In genomic region chr2:101797901-101798250, GRCm38 (mm10) we compare ENCODE assay signal across 8 mouse cellular contexts.
DNase-seq lines count a peak whose midpoint lies in the region; ATAC-seq lines count a peak whose summit lies in the region.

No protein-coding gene starts in this region.

- no peak for ATAC-seq in heart, embryonic 15.5 days (replicated peaks; ENCODE audit: insufficient number of reproducible peaks, insufficient read depth, low FRiP score, low read depth)
- no peak for ATAC-seq in hindbrain, embryonic 12.5 days (ENCODE audit: low FRiP score)
- ATAC-seq in liver, embryonic 15.5 days (ENCODE audit: insufficient read depth), result no peak

- no peaks in the 10 kb centered on the region for H3K9me3 ChIP-seq in heart, embryonic 15.5 days (replicated peaks)
- no peaks in the 10 kb centered on the region for H3K9me3 ChIP-seq in hindbrain, embryonic 12.5 days (replicated peaks)
- no peaks in the 10 kb centered on the region for H3K9me3 ChIP-seq in liver, embryonic 15.5 days (replicated peaks)

- DNase-seq in heart, adult 18-20 months, result no peak
- DNase-seq in adipocyte (ENCODE audit: low spot score), result peak; percentile 35
- no peak for DNase-seq in urinary bladder, postnatal 25 days (ENCODE audit: low spot score)
- DNase-seq in gastrocnemius, postnatal 36 days, result no peak
- no peak for DNase-seq in ovary, postnatal 10 days (ENCODE audit: low spot score)

- WGBS in heart, embryonic 15.5 days, result under 1% methylated on average over 19 of the region's 19 CpGs
- WGBS in hindbrain, embryonic 12.5 days, result 2% methylated on average over 19 of the region's 19 CpGs
- under 1% methylated on average over 19 of the region's 19 CpGs for WGBS in liver, embryonic 15.5 days (ENCODE audit: insufficient replicate concordance)

- H3K9ac ChIP-seq in heart, embryonic 15.5 days, result peak overlapping the region; percentile 68
- H3K9ac ChIP-seq in hindbrain, embryonic 12.5 days, result peak overlapping the region; percentile 59
- no peak overlapping the region for H3K9ac ChIP-seq in liver, embryonic 15.5 days

- peaks cover 21% of the 10 kb centered on the region for H3K4me1 ChIP-seq in heart, embryonic 15.5 days (replicated peaks)
- H3K4me1 ChIP-seq in hindbrain, embryonic 12.5 days, result peaks cover 19% of the 10 kb centered on the region
- H3K4me1 ChIP-seq in liver, embryonic 15.5 days (replicated peaks), result 0 out of 2 replicates have a peak, but pooled peaks cover 4% of the 10 kb centered on the region

- peak overlapping the region; percentile 98 for H3K4me2 ChIP-seq in heart, embryonic 15.5 days
- peak overlapping the region; percentile 90 for H3K4me2 ChIP-seq in hindbrain, embryonic 12.5 days (replicated peaks)
- peak overlapping the region; percentile 67 for H3K4me2 ChIP-seq in liver, embryonic 15.5 days

- no peaks in the 10 kb centered on the region for H3K36me3 ChIP-seq in heart, embryonic 15.5 days
- no peaks in the 10 kb centered on the region for H3K36me3 ChIP-seq in hindbrain, embryonic 12.5 days
- H3K36me3 ChIP-seq in liver, embryonic 15.5 days (replicated peaks), result no peaks in the 10 kb centered on the region

- peak overlapping the region; percentile 79 for H3K27ac ChIP-seq in heart, embryonic 15.5 days
- H3K27ac ChIP-seq in hindbrain, embryonic 12.5 days, result peak overlapping the region; percentile 49
- no peak overlapping the region for H3K27ac ChIP-seq in liver, embryonic 15.5 days (replicated peaks)

- intact Hi-C loops in gastrocnemius, postnatal 36 days (cut with DNase I), result loop anchor here (5.0 kb wide), 1 partner anchor 81 kb away; no protein-coding TSS in a partner anchor

- H3K4me3 ChIP-seq in heart, embryonic 15.5 days, result peak overlapping the region; percentile 74
- H3K4me3 ChIP-seq in hindbrain, embryonic 12.5 days, result peak overlapping the region; percentile 50
- peak overlapping the region; percentile 53 for H3K4me3 ChIP-seq in liver, embryonic 15.5 days (replicated peaks)

- H3K27me3 ChIP-seq in heart, embryonic 15.5 days, result no peaks in the 10 kb centered on the region
- H3K27me3 ChIP-seq in hindbrain, embryonic 12.5 days, result peaks cover 24% of the 10 kb centered on the region
- peaks cover 40% of the 10 kb centered on the region for H3K27me3 ChIP-seq in liver, embryonic 15.5 days
